Mouse (Mus musculus) erythroblast, embryonic 14.5 days (primary cell): ENCODE measurements around the gene Mrvi1.

Experiments used
- GATA1 ChIP-seq: IDR thresholded peaks from 2 replicates; pipeline ENCODE4 v1.6.1; 2012; ENCODE audit warnings: low read length, inconsistent platforms, mixed read lengths
- TAL1 ChIP-seq: IDR thresholded peaks from 3 replicates; pipeline ENCODE4 v1.6.1; 2012; ENCODE audit warnings: low read length, inconsistent platforms, mixed read lengths

- TF ChIP-seq GATA1 = no peak
- no peak for TF ChIP-seq TAL1
These were observed 119.4 kb downstream of the Mrvi1 start, which contains the start of gene Lyve1 for GRCm38 (mm10) chr7:110862751-110863289.
